Mouse (Mus musculus): ENCODE measurements around the gene Kcnk6. TPM values are rescaled to one million over a fixed set of nuclear protein-coding genes. Genes with fewer than 3 reads are reported as not detected.

Gene Kcnk6
- 110 and 162 TPM in 2 replicates for polyA plus RNA-seq (2012; rRNA removed)

GRCm38 (mm10) chr7:29232247-29233013 is at the start of gene Kcnk6:
Gene Kcnk6 (minus strand): TSS chr7:29232515.

GRCm38 (mm10) chr7:29281201-29282073 is 49.1 kb upstream of the Kcnk6 start, which contains the start of gene Spint2:
Gene Spint2 (minus strand): TSS chr7:29281912.

GRCm38 (mm10) chr7:29248261-29248841 is 16.0 kb upstream of the Kcnk6 start, which contains the start of gene 2200002D01Rik:
Gene 2200002D01Rik (minus strand): TSS chr7:29248466.

DNA sequence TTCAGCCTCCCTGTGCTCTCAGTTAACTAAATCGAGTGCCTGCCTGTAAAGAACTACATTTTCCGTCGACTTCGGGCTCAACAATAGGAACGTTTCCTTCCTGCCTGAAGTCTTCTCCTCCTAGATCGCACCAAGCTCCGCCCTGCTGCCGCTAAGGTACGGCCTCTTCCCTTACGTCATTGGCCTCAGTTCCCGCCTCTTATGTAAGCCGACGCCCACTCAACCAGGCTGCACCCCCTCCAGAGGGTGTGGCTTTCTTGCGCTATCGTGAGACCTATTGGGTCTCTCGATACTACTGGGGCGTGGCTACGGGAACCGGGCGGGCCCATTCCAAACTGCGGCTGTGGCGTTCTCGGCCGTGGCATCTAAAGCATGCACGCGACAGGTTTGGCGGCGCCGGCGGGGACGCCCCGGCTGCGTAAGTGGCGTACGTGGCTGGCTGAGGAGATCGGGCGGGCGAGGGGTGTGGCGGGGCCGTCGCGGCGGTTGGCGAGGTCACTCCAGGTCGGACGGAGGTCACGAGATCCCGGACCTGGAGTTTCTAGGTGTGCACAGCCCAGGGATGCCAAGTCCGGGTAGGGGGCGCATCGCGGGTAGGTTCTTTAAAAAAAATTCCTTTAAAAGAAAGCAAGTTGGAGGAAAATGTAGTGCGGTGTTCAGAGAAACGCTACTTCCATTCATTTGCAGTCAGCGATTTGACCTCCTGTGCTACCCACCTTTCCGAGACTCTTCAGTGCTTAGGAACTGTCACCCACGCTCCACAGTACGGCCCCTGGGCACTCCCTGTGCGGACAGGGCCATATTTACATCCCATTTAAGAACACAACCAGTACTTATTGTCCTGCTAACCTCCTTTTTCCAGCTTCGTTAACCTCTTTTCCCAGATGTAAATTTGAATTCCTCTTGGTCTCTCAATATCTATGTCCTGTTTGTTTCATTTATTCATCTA is 6.0 kb upstream of the Kcnk6 start, which contains the start of gene Yif1b:
Gene Yif1b (plus strand): TSS at position 311 of the 949 bp plus-strand sequence.

GRCm38 (mm10) chr7:29213675-29214082 is 18.6 kb downstream of the Kcnk6 start, which contains the start of gene Catsperg1:
Gene Catsperg1 (minus strand): TSS chr7:29214035.

GRCm38 (mm10) chr7:29180077-29180853 is 52.0 kb downstream of the Kcnk6 start, which contains the start of gene Psmd8:
Gene Psmd8 (minus strand): TSS chr7:29180701.

Other genes starting within 250 kb of the Kcnk6 start
- 0.17 and 0.20 TPM in 2 replicates for gene Ryr1, start 107.3 kb downstream of the Kcnk6 start, polyA plus RNA-seq (2012; rRNA removed)
- 3.9 and 5.3 TPM in 2 replicates for gene Rasgrp4, start 97.7 kb downstream of the Kcnk6 start, polyA plus RNA-seq (2012; rRNA removed)
- 144 and 173 TPM in 2 replicates for gene Fam98c, start 76.3 kb downstream of the Kcnk6 start, polyA plus RNA-seq (2012; rRNA removed)
- gene Ggn, start 62.3 kb downstream of the Kcnk6 start, polyA plus RNA-seq (2012; rRNA removed): 1.0 and 1.4 TPM in 2 replicates
- gene Spred3, start 62.1 kb downstream of the Kcnk6 start, polyA plus RNA-seq (2012; rRNA removed): 4.0 and 4.4 TPM in 2 replicates
- gene Psmd8, start 51.8 kb downstream of the Kcnk6 start, polyA plus RNA-seq (2012; rRNA removed): 118 and 131 TPM in 2 replicates
- 0.63 and 1.00 TPM in 2 replicates for gene Catsperg1, start 18.5 kb downstream of the Kcnk6 start, polyA plus RNA-seq (2012; rRNA removed)
- gene Yif1b, start 5.8 kb upstream of the Kcnk6 start, polyA plus RNA-seq (2012; rRNA removed): 109 and 125 TPM in 2 replicates
- 415 and 444 TPM in 2 replicates for gene 2200002D01Rik, start 16.0 kb upstream of the Kcnk6 start, polyA plus RNA-seq (2012; rRNA removed)
- gene Spint2, start 49.4 kb upstream of the Kcnk6 start, polyA plus RNA-seq (2012; rRNA removed): 1,983 and 2,067 TPM in 2 replicates
- 157 and 212 TPM in 2 replicates for gene Ppp1r14a, start 56.8 kb upstream of the Kcnk6 start, polyA plus RNA-seq (2012; rRNA removed)
- gene Dpf1, start 71.4 kb upstream of the Kcnk6 start, polyA plus RNA-seq (2012; rRNA removed): 0.69 and 1.6 TPM in 2 replicates